Mouse (Mus musculus): ENCODE results near the gene Tspan5. TPM values are rescaled to one million over a fixed set of nuclear protein-coding genes. Genes with fewer than 3 reads are reported as not detected.

Gene Tspan5
- polyA plus RNA-seq, 1 experiment = 52.0 TPM

DNA sequence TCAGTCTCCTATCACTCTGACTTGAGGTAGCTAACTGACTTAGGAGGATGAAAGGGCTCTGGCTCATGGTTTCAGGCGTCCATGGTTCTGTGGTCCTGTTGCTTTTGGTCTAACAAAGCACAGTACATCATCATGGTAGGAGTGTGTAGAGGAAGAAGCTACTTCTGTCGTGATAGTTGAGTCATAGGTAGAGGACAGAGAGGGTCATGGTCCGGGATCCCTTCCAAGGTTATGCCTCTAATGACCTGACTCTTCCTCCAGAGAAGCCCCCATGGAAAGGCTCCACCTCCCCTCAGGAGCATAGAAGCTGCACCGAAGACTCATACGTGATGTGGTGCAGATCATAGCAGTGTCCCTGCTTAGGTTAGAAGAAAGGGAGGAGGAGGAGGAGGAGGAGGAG is 10.1 kb downstream of the Tspan5 start:
- Histone ChIP-seq H3K4me3 (ENCODE audit: insufficient read depth, low read length) (no peak overlapping the region), H3K27ac (ENCODE audit: insufficient read depth, low read length) (no peak overlapping the region), H3K4me1 (ENCODE audit: control insufficient read depth, insufficient read depth, low read length) (peaks cover 14% of the 10 kb centered on the region)
- TF ChIP-seq POLR2A (IDR thresholded peaks at IDR 0.05; ENCODE audit: low read depth, low read length) (no peak), CTCF (IDR thresholded peaks at IDR 0.05; ENCODE audit: borderline replicate concordance, insufficient read depth, low read length) (no peak)

DNA sequence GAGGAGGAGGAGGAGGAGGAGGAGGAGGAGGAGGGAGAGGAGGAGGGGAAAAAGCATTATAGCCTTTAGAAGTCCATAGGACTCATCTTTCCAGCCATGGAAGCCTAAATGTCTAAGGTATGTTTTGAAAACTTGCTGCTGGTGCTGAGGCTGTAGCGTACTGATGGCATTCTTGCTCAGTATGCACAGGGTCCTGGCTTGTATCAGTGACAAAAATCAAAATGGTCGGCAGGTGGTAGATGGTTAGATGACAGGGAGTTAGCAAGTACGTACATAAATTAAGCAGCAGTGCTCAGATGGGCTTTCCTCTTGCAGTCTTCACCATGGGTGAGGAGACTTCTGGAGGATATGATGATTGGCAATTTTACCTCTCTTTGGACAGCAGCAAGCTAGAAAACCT is 10.8 kb downstream of the Tspan5 start:
- TF ChIP-seq POLR2A (IDR thresholded peaks at IDR 0.05; ENCODE audit: low read depth, low read length) = no peak
- TF ChIP-seq CTCF (IDR thresholded peaks at IDR 0.05; ENCODE audit: borderline replicate concordance, insufficient read depth, low read length) = no peak
- H3K4me1 ChIP-seq (ENCODE audit: control insufficient read depth, insufficient read depth, low read length) = peaks cover 14% of the 10 kb centered on the region
- H3K27ac ChIP-seq (ENCODE audit: insufficient read depth, low read length) = no peak overlapping the region
- no peak overlapping the region for H3K4me3 ChIP-seq (ENCODE audit: insufficient read depth, low read length)

GRCm38 (mm10) chr3:138753182-138753885 is 11.3 kb downstream of the Tspan5 start:
- peaks cover 14% of the 10 kb centered on the region for H3K4me1 ChIP-seq (ENCODE audit: control insufficient read depth, insufficient read depth, low read length)
- no peak for TF ChIP-seq POLR2A (IDR thresholded peaks at IDR 0.05; ENCODE audit: low read depth, low read length)
- no peak for TF ChIP-seq CTCF (IDR thresholded peaks at IDR 0.05; ENCODE audit: borderline replicate concordance, insufficient read depth, low read length)
- H3K27ac ChIP-seq (ENCODE audit: insufficient read depth, low read length) = no peak overlapping the region
- no peak overlapping the region for H3K4me3 ChIP-seq (ENCODE audit: insufficient read depth, low read length)

GRCm38 (mm10) chr3:138754328-138754727 is 12.3 kb downstream of the Tspan5 start:
- H3K27ac ChIP-seq (ENCODE audit: insufficient read depth, low read length) = no peak overlapping the region
- H3K4me3 ChIP-seq (ENCODE audit: insufficient read depth, low read length) = no peak overlapping the region
- TF ChIP-seq POLR2A (IDR thresholded peaks at IDR 0.05; ENCODE audit: low read depth, low read length) (no peak), CTCF (IDR thresholded peaks at IDR 0.05; ENCODE audit: borderline replicate concordance, insufficient read depth, low read length) (no peak)
- peaks cover 14% of the 10 kb centered on the region for H3K4me1 ChIP-seq (ENCODE audit: control insufficient read depth, insufficient read depth, low read length)

GRCm38 (mm10) chr3:138757283-138757682 is 15.3 kb downstream of the Tspan5 start:
- peaks cover 14% of the 10 kb centered on the region for H3K4me1 ChIP-seq (ENCODE audit: control insufficient read depth, insufficient read depth, low read length)
- H3K4me3 ChIP-seq (ENCODE audit: insufficient read depth, low read length) = no peak overlapping the region
- no peak overlapping the region for H3K27ac ChIP-seq (ENCODE audit: insufficient read depth, low read length)
- TF ChIP-seq CTCF (IDR thresholded peaks at IDR 0.05; ENCODE audit: borderline replicate concordance, insufficient read depth, low read length) (no peak), POLR2A (IDR thresholded peaks at IDR 0.05; ENCODE audit: low read depth, low read length) (no peak)

- Histone ChIP-seq H3K4me3 (ENCODE audit: insufficient read depth, low read length) (no peak overlapping the region), H3K27ac (ENCODE audit: insufficient read depth, low read length) (peak overlapping the region; percentile 47), H3K4me1 (ENCODE audit: control insufficient read depth, insufficient read depth, low read length) (peaks cover 10% of the 10 kb centered on the region)
- no peak for TF ChIP-seq POLR2A (IDR thresholded peaks at IDR 0.05; ENCODE audit: low read depth, low read length)
- no peak for TF ChIP-seq CTCF (IDR thresholded peaks at IDR 0.05; ENCODE audit: borderline replicate concordance, insufficient read depth, low read length)
Measured at GRCm38 (mm10) chr3:138759968-138760684, 18.1 kb downstream of the Tspan5 start.

DNA sequence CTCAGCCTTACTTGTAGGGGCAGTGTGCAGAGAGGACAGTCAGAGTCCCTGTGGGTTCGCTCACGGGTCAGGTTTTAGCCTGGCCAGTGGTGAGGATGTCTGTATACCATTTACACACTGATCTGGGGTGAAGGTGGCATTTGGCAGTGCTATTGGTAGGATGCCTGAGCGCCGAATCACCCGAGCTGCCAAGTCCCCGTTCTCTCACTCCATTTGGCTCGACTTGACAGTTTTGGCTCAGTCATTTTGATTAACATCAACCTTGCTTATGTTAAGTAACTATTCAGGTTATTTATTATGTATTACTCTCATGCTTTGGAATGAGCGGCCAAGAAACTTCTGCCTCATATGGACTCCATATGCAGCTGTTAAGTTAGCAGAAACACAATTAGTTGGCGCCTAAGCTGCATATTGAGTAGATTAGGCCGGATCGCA is 18.7 kb downstream of the Tspan5 start:
- H3K27ac ChIP-seq (ENCODE audit: insufficient read depth, low read length) = peak overlapping the region; percentile 58
- peaks cover 10% of the 10 kb centered on the region for H3K4me1 ChIP-seq (ENCODE audit: control insufficient read depth, insufficient read depth, low read length)
- TF ChIP-seq CTCF (IDR thresholded peaks at IDR 0.05; ENCODE audit: borderline replicate concordance, insufficient read depth, low read length) = no peak
- TF ChIP-seq POLR2A (IDR thresholded peaks at IDR 0.05; ENCODE audit: low read depth, low read length) = no peak

GRCm38 (mm10) chr3:138761531-138761930 is 19.5 kb downstream of the Tspan5 start:
- Histone ChIP-seq H3K4me3 (ENCODE audit: insufficient read depth, low read length) (no peak overlapping the region), H3K27ac (ENCODE audit: insufficient read depth, low read length) (peak overlapping the region; percentile 58), H3K4me1 (ENCODE audit: control insufficient read depth, insufficient read depth, low read length) (peaks cover 10% of the 10 kb centered on the region)
- TF ChIP-seq POLR2A (IDR thresholded peaks at IDR 0.05; ENCODE audit: low read depth, low read length) (no peak), CTCF (IDR thresholded peaks at IDR 0.05; ENCODE audit: borderline replicate concordance, insufficient read depth, low read length) (no peak)

More for the DNA sequence above, 18.7 kb downstream of the Tspan5 start:
- H3K4me3 ChIP-seq (ENCODE audit: insufficient read depth, low read length) = no peak overlapping the region

- H3K4me1 ChIP-seq (ENCODE audit: control insufficient read depth, insufficient read depth, low read length) = peaks cover 13% of the 10 kb centered on the region
- H3K4me3 ChIP-seq (ENCODE audit: insufficient read depth, low read length) = no peak overlapping the region
- TF ChIP-seq POLR2A (IDR thresholded peaks at IDR 0.05; ENCODE audit: low read depth, low read length) (no peak), CTCF (IDR thresholded peaks at IDR 0.05; ENCODE audit: borderline replicate concordance, insufficient read depth, low read length) (no peak)
- no peak overlapping the region for H3K27ac ChIP-seq (ENCODE audit: insufficient read depth, low read length)
Measured at GRCm38 (mm10) chr3:138763941-138764340, 21.9 kb downstream of the Tspan5 start.

DNA sequence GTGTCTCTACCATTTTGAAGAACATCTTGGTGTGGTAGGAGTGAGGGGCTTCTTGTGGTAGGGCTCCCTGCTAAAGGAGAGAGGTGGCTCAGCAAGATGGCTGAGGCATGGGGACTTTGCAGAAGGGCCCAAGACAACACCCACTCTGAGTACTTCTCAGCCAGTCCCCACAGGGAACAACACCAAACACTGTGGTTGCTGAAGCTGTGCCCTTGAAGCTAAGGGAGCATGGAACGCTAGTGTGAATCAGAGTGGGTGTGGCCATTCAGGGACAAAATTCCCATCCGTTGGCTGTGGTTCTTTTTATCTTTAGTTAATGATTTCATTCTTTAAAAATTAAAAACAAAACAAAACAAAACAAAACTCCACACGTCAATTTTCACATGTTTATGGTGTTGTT is 22.8 kb downstream of the Tspan5 start:
- TF ChIP-seq CTCF (IDR thresholded peaks at IDR 0.05; ENCODE audit: borderline replicate concordance, insufficient read depth, low read length) (no peak), POLR2A (IDR thresholded peaks at IDR 0.05; ENCODE audit: low read depth, low read length) (no peak)
- Histone ChIP-seq H3K4me1 (ENCODE audit: control insufficient read depth, insufficient read depth, low read length) (peaks cover 13% of the 10 kb centered on the region), H3K27ac (ENCODE audit: insufficient read depth, low read length) (no peak overlapping the region), H3K4me3 (ENCODE audit: insufficient read depth, low read length) (no peak overlapping the region)
